Mouse (Mus musculus): ENCODE data around the gene D030056L22Rik.
A peak's percentile ranks its signal among the peaks of the same experiment; 100 is the strongest.

Gene D030056L22Rik

DNA sequence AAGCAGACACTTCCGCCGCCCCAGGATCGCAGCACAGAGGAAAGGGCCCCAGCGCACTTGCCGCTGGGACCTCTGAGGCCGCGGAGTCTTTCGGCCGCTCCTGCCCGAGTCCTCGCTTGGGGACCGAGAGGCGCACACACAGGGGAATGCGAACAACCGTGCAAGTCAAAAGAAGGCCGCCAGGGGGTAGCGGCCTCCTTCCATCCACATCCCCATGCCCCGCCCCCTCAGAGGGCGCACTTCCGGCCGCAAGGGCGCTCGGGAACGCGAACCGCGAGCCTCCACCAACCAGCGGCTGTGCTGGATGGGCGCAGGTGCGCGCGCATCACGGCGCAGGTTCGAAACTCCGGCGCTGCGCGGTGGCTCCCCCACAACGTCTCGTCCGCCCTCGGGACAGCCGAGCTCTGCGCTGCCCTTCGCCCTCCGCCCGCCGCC is at the start of gene D030056L22Rik:
D030056L22Rik (plus strand) TSS at position 328 of the 435 bp plus-strand sequence.
- peak; percentile 97 for DNase-seq (ENCODE audit: extremely low spot score)

DNA sequence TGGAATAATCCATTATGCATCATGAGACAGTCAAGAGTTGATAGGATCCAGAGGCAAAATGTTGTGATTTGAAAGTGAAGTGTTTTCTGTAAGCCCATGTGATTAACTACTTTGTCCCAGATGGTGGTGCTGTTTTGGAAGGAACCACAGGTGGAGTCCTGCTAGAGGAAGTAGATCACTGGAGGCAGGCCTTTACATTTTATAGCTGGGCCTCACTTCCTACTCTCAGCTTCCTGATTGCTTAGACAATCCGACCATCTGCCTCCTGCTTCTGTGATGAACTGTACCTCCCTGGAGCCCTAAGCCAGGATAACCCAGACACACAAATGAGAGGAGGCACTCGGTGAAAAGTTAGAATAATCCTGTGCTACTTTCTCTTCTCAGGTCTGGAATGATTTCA is 49.1 kb upstream of the D030056L22Rik start:
- DNase-seq (ENCODE audit: extremely low spot score), result no peak

DNA sequence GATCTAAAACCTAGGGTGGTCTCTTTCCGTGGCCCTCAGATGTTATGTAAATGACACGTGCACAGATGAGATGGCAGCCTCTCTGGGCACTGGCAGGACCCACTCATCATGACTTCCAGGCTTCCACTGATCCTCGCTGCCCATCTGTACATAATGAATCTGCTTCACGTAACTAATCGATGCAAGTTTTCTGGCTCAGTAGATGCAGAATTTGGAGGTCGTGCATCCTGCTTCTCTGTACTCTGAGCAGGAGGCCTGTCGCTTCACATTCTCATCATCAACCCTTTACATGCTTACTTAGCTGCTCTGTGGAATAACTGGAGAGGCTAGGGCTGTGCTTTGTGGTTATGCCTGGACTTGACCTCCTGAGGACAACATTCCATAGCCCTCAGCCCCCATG is 46.0 kb upstream of the D030056L22Rik start:
- DNase-seq (ENCODE audit: extremely low spot score), result no peak

DNA sequence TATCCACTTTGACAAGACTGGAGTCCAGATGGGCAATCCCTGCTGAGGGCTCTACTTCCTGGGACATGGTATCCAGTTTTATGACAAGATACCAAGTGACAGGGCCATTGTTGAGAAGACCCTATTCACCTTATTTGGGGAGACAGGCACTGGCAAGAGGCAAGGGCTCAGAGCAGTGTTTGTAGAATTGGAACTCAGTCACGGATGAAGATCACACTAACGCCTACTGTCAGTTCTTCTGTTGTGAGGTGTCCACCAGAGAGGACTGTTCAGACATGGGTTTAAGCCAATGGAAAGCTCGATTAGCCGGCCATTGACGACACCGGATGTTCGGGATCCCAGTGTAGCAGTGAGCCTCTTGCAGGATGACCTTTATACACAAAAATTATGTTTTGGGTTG is 43.4 kb upstream of the D030056L22Rik start:
- DNase-seq (ENCODE audit: extremely low spot score), result no peak

DNA sequence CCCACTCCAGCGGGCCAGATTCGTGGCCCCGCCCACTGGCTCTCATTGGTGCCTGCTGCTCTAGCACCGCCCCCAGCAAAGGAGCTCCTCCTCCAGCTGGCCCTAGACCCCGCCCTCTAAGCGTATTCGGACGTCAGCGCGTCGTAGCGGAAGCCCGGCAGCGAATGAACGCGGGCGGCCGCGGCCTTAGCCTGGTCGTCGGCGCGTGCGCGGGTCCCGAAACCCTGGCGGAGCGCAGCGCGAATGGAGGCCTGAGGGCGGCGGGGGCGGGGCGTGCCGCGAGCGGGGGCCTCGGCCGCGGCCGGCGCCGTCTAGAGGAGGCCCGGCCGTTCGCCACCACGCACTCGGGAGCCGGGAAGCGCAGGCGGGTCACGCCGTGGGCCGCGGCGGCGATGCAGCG is 42.4 kb upstream of the D030056L22Rik start, which contains the start of gene Carnmt1:
Carnmt1 (plus strand) TSS at position 157 of the 400 bp plus-strand sequence.
- peak; percentile 99 for DNase-seq (ENCODE audit: extremely low spot score)

DNA sequence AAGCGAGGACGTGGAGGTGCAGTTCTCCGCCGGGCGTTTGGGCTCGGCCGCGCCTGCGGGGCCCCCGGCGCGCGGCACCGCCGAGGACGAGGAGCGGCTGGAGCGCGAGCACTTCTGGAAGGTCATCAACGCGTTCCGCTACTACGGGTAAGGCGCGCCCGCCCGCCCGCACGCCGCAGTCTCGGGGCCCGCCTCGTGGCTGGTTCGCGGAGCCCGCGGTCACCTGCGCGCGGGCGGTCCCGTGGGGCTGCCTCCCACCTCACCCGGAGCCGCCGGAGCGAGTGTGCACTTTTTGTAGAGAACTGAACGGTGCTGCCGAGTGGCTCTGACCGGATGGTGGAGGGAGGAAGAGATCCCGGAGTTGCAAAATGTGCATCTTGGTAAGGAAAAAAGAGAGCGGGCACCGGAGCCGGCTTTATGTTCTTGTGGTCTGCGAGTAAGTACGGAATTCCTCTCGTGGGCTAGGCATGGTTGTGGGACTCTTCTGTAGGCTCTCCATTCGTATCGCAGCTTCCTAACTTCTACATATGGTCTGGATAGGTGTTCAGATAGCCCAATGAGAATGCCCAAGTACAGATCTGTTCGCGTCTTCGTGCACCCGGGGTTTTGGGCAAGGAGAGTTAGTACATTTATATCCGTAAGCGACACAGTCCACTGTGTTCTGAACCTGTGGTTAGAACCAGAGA is 41.8 kb upstream of the D030056L22Rik start:
- peak; percentile 65 for DNase-seq (ENCODE audit: extremely low spot score)

GRCm38 (mm10) chr19:18672498-18672897 is 40.5 kb upstream of the D030056L22Rik start:
- DNase-seq (ENCODE audit: extremely low spot score), result no peak

DNA sequence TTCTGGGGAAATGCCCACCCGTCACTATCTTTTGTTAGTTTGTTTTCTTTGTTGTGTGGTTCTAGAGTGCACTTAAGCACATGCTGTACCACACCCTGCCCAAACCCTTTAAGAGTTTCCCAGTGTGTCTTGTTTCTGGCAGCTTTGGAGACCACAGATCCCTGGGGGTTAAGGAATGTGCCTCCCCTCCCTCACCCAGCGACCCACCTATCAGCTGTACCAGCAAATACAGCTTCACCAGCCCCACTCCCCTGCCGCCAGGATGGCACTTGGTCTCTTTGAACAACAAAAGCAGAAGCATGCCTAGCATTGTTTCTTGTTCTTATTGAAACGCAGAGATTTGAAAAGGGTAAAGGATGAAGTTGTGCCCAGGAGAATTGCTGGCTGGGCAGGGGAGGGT is 39.9 kb upstream of the D030056L22Rik start:
- no peak for DNase-seq (ENCODE audit: extremely low spot score)

- DNase-seq (ENCODE audit: extremely low spot score), result no peak
Measured at GRCm38 (mm10) chr19:18682142-18682541, 30.9 kb upstream of the D030056L22Rik start.

- peak; percentile 49 for DNase-seq (ENCODE audit: extremely low spot score)
Measured at GRCm38 (mm10) chr19:18687556-18687955, 25.4 kb upstream of the D030056L22Rik start.

DNA sequence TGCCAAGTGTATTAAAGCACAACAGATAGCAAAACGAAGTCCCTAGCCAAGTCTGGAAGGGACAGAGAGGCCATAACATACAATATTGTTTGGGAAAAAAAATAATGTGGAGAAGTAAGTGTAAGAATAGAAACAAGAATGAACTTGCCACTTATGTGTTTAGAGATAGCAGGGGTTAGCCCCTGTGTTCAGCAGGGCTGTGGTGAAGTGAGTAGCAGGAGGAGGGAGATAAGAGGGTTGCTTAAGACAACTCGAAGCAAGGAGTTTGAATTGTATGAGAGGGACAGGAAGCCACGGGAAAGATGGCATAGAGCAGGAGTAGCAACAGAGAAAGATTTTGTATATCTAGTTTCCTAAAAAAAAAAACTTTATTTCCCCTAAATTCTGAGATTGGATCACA is 20.8 kb upstream of the D030056L22Rik start:
- no peak for DNase-seq (ENCODE audit: extremely low spot score)

- DNase-seq (ENCODE audit: extremely low spot score), result no peak
Measured at GRCm38 (mm10) chr19:18692768-18693167, 20.2 kb upstream of the D030056L22Rik start.

DNA sequence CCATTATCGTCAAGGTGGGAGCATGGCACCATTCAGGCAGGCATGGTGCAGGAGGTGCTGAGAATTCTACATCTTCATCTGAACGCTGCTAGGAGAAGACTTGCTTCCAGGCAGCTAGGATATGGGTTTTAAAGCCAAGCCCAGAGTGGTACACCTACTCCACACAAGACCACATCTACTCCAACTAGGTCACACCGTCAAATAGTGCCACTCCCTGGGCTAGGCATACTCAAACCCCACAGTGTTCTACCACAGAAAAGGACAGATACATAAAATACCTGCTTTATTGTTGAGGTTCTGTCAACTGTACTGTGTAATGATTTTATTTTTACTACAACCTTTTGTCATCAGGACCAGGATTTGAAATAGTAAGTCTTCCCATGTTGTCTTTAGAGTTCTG is 17.9 kb upstream of the D030056L22Rik start:
- no peak for DNase-seq (ENCODE audit: extremely low spot score)

GRCm38 (mm10) chr19:18695552-18695951 is 17.4 kb upstream of the D030056L22Rik start:
- no peak for DNase-seq (ENCODE audit: extremely low spot score)

GRCm38 (mm10) chr19:18708101-18708500 is 4.9 kb upstream of the D030056L22Rik start:
- DNase-seq (ENCODE audit: extremely low spot score), result no peak

GRCm38 (mm10) chr19:18710903-18711302 is 2.1 kb upstream of the D030056L22Rik start:
- DNase-seq (ENCODE audit: extremely low spot score), result no peak

- DNase-seq (ENCODE audit: extremely low spot score), result no peak
Measured at GRCm38 (mm10) chr19:18711589-18711988, 1.4 kb upstream of the D030056L22Rik start.

DNA sequence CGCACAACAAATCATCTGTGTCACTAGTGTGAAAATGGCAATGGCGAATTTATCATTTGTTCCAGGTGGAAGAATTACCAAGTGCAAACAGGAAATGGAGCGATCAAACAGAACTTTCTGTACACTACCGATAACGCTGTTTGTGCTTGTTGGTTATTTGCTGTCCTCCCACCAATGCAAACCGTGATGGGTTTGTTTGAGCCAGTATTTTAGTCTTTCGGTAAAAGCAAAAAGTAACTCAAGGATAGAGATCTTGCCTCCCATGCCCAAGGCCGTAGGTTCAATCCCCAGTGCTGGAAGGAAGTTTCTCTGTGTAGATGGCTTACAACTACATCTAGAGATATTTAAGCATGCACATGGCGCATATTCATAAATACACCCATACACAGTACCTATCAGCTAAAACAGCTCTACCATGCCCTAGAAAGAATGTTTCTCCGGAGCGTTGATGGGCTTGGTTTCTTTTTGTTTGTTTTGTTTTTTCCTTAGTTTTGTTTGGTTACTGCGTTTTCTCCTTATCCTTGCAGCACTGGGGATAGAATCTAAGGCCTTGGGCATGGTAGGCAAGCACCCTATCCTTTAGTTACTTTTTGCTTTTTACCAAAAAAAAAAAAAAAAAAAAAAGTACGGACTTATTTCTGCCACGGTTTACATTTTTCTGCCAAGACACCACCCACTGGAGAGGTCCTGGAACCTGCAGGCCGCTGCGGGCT is 684 bp upstream of the D030056L22Rik start:
- DNase-seq (ENCODE audit: extremely low spot score), result peak; percentile 19

DNA sequence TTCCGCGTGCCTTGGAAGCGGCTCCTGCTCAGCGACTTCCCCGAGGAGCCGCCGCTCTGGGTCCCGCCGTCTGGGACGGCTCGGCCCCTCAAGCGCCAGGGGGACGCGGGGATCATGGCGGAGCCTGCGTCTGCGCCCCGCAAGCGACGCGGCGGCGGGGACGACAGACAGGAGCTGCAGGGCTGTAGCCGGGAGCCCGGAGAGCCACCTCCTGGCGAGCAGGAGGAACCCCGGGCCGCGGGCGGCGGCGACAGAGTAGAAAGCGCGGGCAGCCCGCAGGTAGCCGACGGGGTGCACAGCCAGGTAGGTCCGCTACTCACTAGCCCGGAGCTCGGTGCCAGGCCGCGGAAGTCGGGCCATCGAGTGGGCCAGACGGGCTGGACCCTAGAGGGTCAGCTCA is 364 bp downstream of the D030056L22Rik start:
- DNase-seq (ENCODE audit: extremely low spot score), result peak; percentile 39

DNA sequence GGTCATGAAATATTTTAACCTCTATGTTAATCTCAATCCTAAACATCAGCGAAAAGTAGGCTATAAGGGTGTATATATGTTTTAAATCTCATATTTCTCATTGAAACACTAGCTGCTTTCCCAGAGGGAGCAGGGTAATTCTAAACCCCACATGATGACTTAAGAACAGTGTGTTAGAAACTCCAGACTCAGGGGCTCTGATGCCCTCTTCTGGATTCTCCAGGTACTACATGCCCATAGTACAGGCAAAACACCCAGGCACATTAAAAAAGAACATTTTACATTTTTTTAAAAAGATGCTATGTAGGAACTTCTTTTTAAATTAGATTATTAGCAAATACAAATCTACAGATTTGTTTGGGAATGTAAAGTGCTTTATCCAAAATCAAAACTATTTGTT is 3.4 kb downstream of the D030056L22Rik start:
- DNase-seq (ENCODE audit: extremely low spot score), result peak; percentile 62

GRCm38 (mm10) chr19:18720337-18720736 is 7.3 kb downstream of the D030056L22Rik start:
- DNase-seq (ENCODE audit: extremely low spot score), result no peak

DNA sequence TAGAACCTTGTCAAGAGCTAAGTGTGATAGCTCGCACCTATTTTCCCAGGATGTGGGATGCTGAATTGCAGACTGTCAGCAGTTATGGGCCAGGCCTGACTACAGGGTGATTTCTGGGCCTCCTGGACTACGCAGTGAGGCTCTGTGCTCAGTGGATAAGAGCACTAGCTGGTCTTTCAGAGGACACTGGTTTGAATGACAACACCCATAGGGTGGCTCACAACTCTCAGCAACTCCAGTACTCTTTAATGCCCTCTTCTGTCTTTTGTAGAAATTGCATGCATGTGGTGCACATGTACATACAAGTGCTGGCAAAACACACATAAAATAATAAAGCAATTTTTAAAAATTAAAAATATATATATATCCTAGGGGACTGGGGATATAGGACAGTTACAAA is 12.2 kb downstream of the D030056L22Rik start:
- no peak for DNase-seq (ENCODE audit: extremely low spot score)

- no peak for DNase-seq (ENCODE audit: extremely low spot score)
Measured at GRCm38 (mm10) chr19:18730255-18730654, 17.3 kb downstream of the D030056L22Rik start.
